22 mouse cellular contexts compared by ENCODE assay signal in the genomic region with DNA sequence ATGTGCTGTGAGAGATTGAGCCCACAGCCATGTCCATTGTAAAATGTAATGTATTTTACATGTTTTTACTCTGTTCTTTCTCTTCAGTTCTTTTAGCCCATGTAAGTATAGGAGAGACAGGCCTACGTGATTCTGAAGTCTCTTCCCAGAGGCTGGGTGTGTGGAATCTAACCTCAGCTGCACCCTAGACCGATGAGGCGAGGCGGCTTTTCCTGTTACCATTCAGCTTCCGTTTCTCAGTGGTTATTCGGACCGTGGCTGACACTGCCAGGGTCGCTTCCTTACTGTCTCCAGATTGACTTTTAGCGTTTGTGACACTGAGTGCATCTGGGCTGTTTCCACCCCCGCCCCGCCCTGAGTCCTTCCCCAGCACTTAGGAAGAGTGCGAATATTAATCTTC.
DNase-seq lines count a peak whose midpoint lies in the region; ATAC-seq and TF ChIP-seq lines count a peak whose summit lies in the region.
"Had no signal": no experiment of that assay in that cellular context is flagged by ENCODE, and none has a peak within 500 bp of the region (broad histone marks: within the 10 kb centered on the region; RNA-seq: fewer than 3 reads in every experiment).

No protein-coding gene starts in this region.

- H3K4me3 ChIP-seq in kidney, embryonic 16.5 days (ENCODE audit: low read length) = no peak overlapping the region
- no peak overlapping the region for H3K4me3 ChIP-seq in lung, embryonic 14.5 days (ENCODE audit: low read depth, low read length)
- H3K4me3 ChIP-seq: embryonic facial prominence, embryonic 12.5 days; erythroblast, embryonic 14.5 days; forebrain, embryonic 13.5 days; hindbrain, embryonic 13.5 days; limb, embryonic 13.5 days; midbrain, embryonic 15.5 days; myocyte had no signal

- H3K9me3 ChIP-seq in kidney, embryonic 16.5 days (ENCODE audit: low read length) = no peaks in the 10 kb centered on the region
- H3K9me3 ChIP-seq in lung, embryonic 14.5 days (ENCODE audit: low read depth, low read length) = no peaks in the 10 kb centered on the region
- H3K9me3 ChIP-seq: embryonic facial prominence, embryonic 12.5 days; forebrain, embryonic 13.5 days; hindbrain, embryonic 13.5 days; limb, embryonic 13.5 days; midbrain, embryonic 15.5 days had no signal

- DNase-seq in embryo, embryonic 10 days (ENCODE audit: low spot score) = peak; percentile 23
- no peak for DNase-seq in embryo, embryonic 11 days
- DNase-seq in kidney, adult 18-20 months = no peak
- DNase-seq in lung, embryonic 14.5 days = peak; percentile 50
- no peak for DNase-seq in lung, adult 18-20 months
- DNase-seq in lung, postnatal 36 days = peak; percentile 5
- no peak for DNase-seq in retina, embryonic 14.5 days (ENCODE audit: low spot score)
- DNase-seq: adrenal gland, postnatal 14 days; cerebellum, adult 11-12 months; cerebellum, postnatal 36 days; gastrocnemius, postnatal 14 days; thymus, postnatal 36 days had no signal

- WGBS in kidney, embryonic 16.5 days = 19% methylated on average over 12 of the region's 12 CpGs
- WGBS in lung, embryonic 14.5 days = 44% methylated on average over 12 of the region's 12 CpGs

- TF ChIP-seq CTCF in lung, embryonic 14.5 days (IDR thresholded peaks at IDR 0.05; ENCODE audit: low read depth) = no peak

- no peak overlapping the region for H3K9ac ChIP-seq in kidney, embryonic 16.5 days (replicated peaks; ENCODE audit: low read length)
- H3K9ac ChIP-seq in lung, embryonic 14.5 days = no peak overlapping the region
- H3K9ac ChIP-seq: embryonic facial prominence, embryonic 12.5 days; forebrain, embryonic 13.5 days; hindbrain, embryonic 13.5 days; limb, embryonic 13.5 days; midbrain, embryonic 15.5 days had no signal

- no peaks in the 10 kb centered on the region for H3K36me3 ChIP-seq in kidney, embryonic 16.5 days (ENCODE audit: insufficient read depth, low read length)
- H3K36me3 ChIP-seq in lung, embryonic 14.5 days (ENCODE audit: insufficient read depth) = no peaks in the 10 kb centered on the region
- H3K36me3 ChIP-seq: embryonic facial prominence, embryonic 12.5 days; hindbrain, embryonic 13.5 days; limb, embryonic 13.5 days; midbrain, embryonic 15.5 days had no signal

- H3K4me1 ChIP-seq in kidney, embryonic 16.5 days (ENCODE audit: insufficient read depth, low read length) = peaks cover 27% of the 10 kb centered on the region
- H3K4me1 ChIP-seq in lung, embryonic 14.5 days (ENCODE audit: insufficient read depth) = 0 out of 2 replicates have a peak, but pooled peaks cover 5% of the 10 kb centered on the region

- H3K27me3 ChIP-seq in kidney, embryonic 16.5 days (ENCODE audit: insufficient read depth, low read length) = no peaks in the 10 kb centered on the region
- H3K27me3 ChIP-seq in lung, embryonic 14.5 days (ENCODE audit: insufficient read depth, low read length) = no peaks in the 10 kb centered on the region
- H3K27me3 ChIP-seq: embryonic facial prominence, embryonic 12.5 days; forebrain, embryonic 13.5 days; hindbrain, embryonic 13.5 days; limb, embryonic 13.5 days; midbrain, embryonic 15.5 days; Patski had no signal

- peak; percentile 82; the same call in 1 of the 2 replicates for ATAC-seq in kidney, embryonic 16.5 days (ENCODE audit: low FRiP score, low TSS enrichment)
- ATAC-seq in lung, embryonic 14.5 days (ENCODE audit: insufficient read depth) = no peak
- ATAC-seq: forebrain, embryonic 13.5 days; inflammation-experienced regulatory T-cells, adult 6 months; midbrain, embryonic 15.5 days; Patski had no signal

- H3K27ac ChIP-seq in kidney, embryonic 16.5 days (ENCODE audit: low read length) = no peak overlapping the region; the same call in 1 of the 2 replicates
- H3K27ac ChIP-seq in lung, embryonic 14.5 days (ENCODE audit: low read depth) = no peak overlapping the region
- H3K27ac ChIP-seq: embryonic facial prominence, embryonic 12.5 days; forebrain, embryonic 13.5 days; hindbrain, embryonic 13.5 days; midbrain, embryonic 15.5 days had no signal

- H3K4me2 ChIP-seq in kidney, embryonic 16.5 days (replicated peaks; ENCODE audit: low read depth, low read length) = peak overlapping the region; percentile 38
- peak overlapping the region; percentile 15; the same call in 1 of the 2 replicates for H3K4me2 ChIP-seq in lung, embryonic 14.5 days
- H3K4me2 ChIP-seq: forebrain, embryonic 13.5 days had no signal

Comparison
In these comparisons a context has a peak if more than half of its experiments do, and no peak if none do; other contexts are left out.
1. DNase-seq: peak in embryo, embryonic 10 days (single experiment), lung, embryonic 14.5 days (single experiment) and lung, postnatal 36 days (single experiment); none in embryo, embryonic 11 days (single experiment), kidney, adult 18-20 months (single experiment), lung, adult 18-20 months (0 of 2) and retina, embryonic 14.5 days (single experiment).